Mouse (Mus musculus): ENCODE data around the gene Pten.
"Not testable (repeated sequence)": the region's sequence is repeated elsewhere in the genome, so short reads cannot be mapped to it uniquely, and the experiment has no call there.

Pten gene

DNA sequence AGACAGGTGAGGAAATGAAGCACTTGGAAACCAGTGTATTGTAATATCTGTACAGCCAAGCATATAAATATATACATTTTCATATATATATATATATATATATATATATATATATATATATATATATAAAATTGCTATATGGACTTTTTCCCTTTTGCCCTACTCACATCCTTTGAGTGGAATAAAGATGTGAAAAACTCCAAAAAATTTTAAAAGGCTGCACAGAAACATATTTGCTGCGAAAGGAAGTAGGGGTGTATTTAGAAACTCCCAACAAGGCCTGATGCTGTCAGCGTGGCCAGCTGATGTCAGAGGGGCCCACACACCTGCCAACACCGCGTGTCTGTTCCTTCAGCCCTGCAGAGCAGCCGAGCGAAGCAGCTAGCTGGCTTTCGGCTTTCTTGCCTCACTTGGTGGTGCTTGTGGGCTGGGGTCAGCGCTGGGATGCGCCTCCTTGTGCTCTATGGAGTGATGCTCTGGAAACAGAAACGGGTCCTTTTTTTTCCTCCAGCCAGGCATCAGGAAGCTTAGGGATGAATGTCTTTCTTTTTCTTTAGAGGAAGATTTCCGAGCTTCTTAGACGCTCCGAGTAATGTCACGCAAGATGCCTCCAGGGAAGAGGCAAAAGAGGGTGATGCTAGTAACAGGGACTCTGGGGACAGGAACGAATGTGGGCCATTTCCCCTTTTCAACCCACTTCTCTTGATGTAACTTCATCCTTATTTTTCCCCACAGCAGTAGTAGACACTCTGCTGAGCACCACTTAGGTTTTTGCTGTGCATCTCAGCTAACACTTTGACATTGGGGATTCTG lies 2.9 kb upstream of the Pten start:
- DNase-seq (ENCODE audit: low read depth), result no peak

- no peak for DNase-seq (ENCODE audit: low read depth)
Observed at GRCm38 (mm10) chr19:32755104-32755791, 2.0 kb upstream of the Pten start.

- peak; percentile 97 for DNase-seq (ENCODE audit: low read depth)
Observed at GRCm38 (mm10) chr19:32755792-32756635, 1.3 kb upstream of the Pten start.

GRCm38 (mm10) chr19:32756636-32756899 lies 729 bp upstream of the Pten start:
- no peak for DNase-seq (ENCODE audit: low read depth)

- DNase-seq (ENCODE audit: low read depth), result no peak
Observed at GRCm38 (mm10) chr19:32757831-32758792, 815 bp downstream of the Pten start.

GRCm38 (mm10) chr19:32758793-32759161 lies 1.5 kb downstream of the Pten start:
- peak; percentile 43 for DNase-seq (ENCODE audit: low read depth)

- no peak for DNase-seq (ENCODE audit: low read depth)
Observed at GRCm38 (mm10) chr19:32759357-32760024, 2.2 kb downstream of the Pten start.

GRCm38 (mm10) chr19:32760499-32760898 lies 3.2 kb downstream of the Pten start:
- peak; percentile 71 for DNase-seq (ENCODE audit: low read depth)

DNA sequence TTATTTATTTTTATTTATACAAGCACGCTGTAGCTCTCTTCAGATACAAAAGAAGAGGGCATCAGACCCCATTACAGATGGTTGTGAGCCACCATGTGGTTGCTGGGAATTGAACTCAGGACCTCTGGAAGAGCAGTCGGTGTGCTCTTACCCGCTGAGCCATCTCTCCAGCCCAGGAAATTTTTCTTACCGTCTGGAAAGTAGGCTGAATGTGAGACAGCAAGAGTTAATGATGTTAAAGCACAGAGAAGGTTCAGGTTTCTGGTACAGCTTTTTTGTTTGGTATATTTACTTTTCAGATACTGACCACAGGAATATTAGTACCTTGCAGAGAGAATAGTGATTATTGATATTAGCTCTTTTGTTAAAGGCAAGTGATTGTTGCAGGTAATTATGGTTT lies 3.9 kb downstream of the Pten start:
- DNase-seq (ENCODE audit: low read depth), result no peak

DNA sequence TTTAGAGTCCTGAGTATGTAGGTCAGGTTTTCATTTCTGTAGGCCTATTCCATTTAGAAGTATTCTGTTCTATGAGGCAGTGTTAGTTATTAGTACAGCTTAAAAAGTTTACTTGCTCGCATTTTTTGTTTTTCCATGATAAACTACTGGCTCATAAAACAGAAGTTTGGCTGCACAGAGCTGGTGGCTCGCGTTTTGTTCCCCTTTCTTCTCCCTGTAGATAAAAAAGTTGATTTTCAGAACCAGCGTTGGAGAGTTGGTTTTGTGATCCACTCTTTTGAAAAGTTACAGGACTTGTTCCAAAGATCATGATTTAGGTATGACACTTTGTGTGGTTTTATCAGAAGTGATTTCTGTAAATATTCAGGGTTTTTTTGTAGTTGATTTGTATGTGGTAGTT lies 5.2 kb downstream of the Pten start:
- no peak for DNase-seq (ENCODE audit: low read depth)

DNA sequence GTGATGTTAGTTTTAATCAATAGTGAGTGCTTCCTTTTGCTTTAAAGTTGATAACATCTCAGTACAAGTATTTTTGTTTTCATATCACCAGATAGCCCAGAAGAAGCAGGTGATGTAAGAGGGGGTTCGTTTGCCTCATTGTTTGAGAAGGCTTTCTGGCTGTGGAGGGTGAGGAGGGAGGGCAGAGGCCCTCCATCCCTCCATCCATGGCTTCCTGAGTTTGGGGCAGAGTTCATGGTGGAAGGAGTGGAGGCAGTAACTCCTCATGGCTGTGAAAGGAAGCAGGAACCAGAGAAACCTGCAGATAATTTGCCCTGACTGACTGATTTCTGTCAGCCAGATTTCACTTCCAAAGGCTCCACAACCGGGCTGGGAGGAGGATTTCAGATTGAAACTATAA lies 21.1 kb downstream of the Pten start:
- DNase-seq (ENCODE audit: low read depth), result no peak

- no peak for DNase-seq (ENCODE audit: low read depth)
Observed at GRCm38 (mm10) chr19:32779131-32779530, 21.8 kb downstream of the Pten start.

- DNase-seq (ENCODE audit: low read depth), result no peak
Observed at GRCm38 (mm10) chr19:32781305-32782071, 24.2 kb downstream of the Pten start.

DNA sequence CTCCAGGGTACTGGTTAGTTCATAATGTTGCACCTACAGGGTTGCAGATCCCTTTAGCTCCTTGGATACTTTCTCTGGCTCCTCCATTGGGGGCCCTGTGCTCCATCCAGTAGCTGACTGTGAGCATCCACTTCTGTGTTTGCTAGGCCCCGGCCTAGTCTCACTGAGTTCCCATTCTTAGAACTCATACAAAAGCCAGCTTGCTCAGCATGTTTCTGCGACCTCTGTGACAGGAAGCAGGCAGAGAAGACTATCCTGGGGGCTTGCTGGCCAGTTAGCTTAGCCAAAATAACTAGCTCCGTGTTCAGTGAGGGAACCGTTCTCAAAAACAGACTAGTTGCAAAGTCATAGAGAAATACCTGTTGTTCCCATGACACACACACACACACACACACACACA lies 30.1 kb downstream of the Pten start:
- not testable (repeated sequence) for DNase-seq (ENCODE audit: low read depth)

GRCm38 (mm10) chr19:32788016-32788415 lies 30.7 kb downstream of the Pten start:
- DNase-seq (ENCODE audit: low read depth), result not testable (repeated sequence)

GRCm38 (mm10) chr19:32789535-32789934 lies 32.2 kb downstream of the Pten start:
- no peak for DNase-seq (ENCODE audit: low read depth)

GRCm38 (mm10) chr19:32792610-32793009 lies 35.3 kb downstream of the Pten start:
- peak; percentile 88 for DNase-seq (ENCODE audit: low read depth)

DNA sequence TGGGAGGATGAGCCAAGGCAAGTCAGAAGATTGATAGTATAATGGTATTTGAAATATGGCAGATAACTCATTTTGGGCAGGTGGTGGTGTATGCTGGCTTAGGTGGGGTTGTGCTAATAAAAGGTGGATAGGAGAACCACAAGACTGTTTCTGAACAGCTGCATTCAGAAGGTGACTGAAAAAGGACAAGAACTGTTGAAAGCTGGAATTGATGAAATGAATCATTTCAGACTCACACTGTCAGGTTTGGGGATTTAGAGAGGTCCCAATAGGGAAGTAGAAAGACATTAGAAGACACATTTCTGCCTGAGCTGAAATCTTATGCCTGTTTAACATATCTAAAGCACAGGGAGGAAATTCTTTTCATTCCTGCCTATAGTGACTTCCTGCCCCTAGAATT lies 36.6 kb downstream of the Pten start:
- DNase-seq (ENCODE audit: low read depth), result no peak

GRCm38 (mm10) chr19:32800557-32800956 lies 43.3 kb downstream of the Pten start:
- no peak for DNase-seq (ENCODE audit: low read depth)

GRCm38 (mm10) chr19:32804703-32805102 lies 47.4 kb downstream of the Pten start:
- DNase-seq (ENCODE audit: low read depth), result peak; percentile 65

Measured in 416B (cell line).